Mouse (Mus musculus) adrenal gland, adult 18-20 months (tissue): ENCODE data around the gene Cntnap2. TPM values are rescaled to one million over a fixed set of nuclear protein-coding genes. Genes with fewer than 3 reads are reported as not detected.

Source experiments
- DNase-seq, 2 experiments: peaks; one replicate each; pipeline ENCODE4 v3.0.0; 2021 to 2022; ENCODE audit warnings: low spot score in 2 of 2
- total RNA-seq, 2 experiments: library from RNA; stranded (reverse); gene quantifications; 1 replicate in 1 of 2; 2 replicates in 1 of 2; pipeline ENCODE4 v1.2.3; 2021

The Cntnap2 gene
- total RNA-seq, 2 experiments from 2014 or later = 1.5 to 2.0 TPM

- peak; percentile 43 to 52 for DNase-seq
Observed at GRCm38 (mm10) chr6:45323505-45323904, 264.3 kb downstream of the Cntnap2 start.

- DNase-seq = no peak
Observed at GRCm38 (mm10) chr6:45327952-45328485, 268.9 kb downstream of the Cntnap2 start.

DNA sequence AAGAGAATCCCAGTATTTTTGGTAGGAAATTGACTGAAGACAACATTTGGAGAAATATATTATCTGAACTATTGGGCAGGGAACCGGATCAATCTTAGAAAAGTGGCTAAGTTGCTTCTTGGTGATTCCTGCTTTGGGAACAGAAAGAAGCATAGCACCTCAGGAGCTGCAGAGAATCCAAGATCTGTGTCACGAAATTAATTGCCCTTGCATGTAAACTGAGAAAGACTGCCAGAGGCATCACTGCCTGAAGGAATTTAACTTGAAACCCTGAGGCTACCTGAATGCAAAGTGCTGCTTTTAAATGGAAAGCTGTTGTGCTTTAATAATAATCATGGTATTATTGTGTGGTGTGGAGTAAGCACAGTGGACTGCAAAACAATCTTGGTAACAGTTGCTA is 286.2 kb downstream of the Cntnap2 start:
- no peak for DNase-seq

DNA sequence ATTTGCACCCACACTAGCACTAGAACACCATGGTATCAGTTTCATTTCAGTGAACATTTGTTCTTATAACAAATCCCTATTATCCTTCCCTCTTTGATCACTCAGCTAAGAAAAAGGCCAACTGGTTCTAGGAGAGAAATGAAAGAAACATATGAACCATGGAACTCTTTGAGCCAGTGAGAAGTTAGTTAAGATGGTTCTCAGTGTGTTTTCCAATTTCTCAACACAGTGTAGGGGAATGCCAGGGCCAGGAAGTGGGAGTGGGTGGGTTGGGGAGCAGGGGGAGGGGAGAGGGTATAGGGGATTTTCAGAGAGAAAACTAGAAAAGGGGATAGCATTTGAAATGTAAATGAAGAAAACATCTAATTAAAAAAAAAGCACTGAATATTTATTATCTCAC is 286.8 kb downstream of the Cntnap2 start:
- no peak for DNase-seq

DNA sequence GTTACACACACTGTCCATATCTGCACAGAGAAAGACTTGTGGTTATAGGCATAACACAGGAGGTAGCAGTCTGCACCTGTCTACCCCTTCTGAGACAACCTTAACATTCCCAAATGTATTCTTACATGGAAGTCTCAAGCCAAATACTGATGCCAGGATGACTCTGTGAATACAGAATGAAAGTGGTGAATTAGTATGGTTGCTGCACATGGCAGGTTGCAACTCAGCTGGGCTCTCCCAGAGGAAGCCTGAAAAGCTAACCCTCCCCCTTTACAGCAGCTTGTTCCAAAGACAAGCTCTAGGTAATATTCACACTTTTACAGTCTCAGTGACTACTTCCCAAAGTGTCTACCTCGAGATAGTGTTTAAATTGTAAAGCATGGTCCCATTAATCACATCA is 307.3 kb downstream of the Cntnap2 start:
- no peak for DNase-seq

DNA sequence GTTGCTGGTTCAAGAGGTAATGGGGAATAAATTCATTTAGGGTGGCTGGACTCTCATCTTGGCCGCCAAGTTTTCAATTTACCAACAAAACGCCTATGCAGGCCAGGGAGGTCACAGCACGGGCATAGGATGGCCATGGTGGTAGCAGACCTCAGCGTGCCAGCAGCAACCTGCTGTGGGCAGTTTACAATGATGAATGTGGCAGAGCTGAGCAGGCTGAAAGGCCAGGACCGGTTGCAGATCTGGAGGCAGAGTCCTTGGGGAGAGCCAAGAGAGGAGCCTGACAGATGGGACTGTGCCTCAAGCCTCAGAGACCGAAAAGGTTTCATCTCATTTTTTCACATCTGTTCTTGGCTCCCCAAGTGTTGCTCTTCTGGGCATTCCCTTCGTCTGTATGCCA is 322.0 kb downstream of the Cntnap2 start:
- no peak for DNase-seq

DNA sequence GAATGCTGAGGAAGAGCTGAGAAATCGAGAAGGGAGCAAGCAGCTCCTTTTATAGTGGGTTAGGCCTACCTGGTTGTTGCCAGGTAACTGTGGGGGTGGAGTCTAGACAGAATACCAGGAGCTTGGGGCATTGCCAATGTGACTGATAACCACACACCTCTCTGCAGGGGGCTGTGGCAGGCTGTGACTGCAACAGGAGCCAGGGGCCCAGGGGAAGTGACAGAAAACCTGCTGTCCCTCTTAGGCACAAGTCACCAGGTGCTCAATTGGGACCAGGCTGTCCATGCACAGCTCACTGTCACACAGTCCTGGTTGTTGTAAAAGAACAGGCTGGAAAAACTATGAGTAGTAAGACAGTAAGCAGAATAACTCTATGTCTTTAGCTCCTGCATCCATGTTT is 329.9 kb downstream of the Cntnap2 start:
- DNase-seq = no peak

DNA sequence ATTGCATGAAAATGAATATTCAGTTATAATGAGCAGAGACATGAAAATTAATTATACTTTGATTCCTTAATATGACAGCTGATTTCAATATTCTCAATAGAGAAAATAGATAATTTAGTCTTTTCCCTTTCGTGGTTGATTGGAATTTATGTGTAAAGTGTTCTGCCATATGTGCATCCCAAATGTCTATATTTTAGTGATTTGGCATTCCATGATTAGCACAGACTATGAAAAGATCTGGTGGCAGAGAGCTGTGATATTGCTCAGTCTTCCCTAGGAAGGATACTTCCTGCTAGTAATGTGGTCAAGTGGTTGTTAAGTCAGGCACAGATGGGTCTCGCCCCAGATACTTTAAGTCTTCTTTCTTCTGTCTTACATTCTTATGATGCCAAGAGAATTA is 354.5 kb downstream of the Cntnap2 start:
- DNase-seq = no peak

DNA sequence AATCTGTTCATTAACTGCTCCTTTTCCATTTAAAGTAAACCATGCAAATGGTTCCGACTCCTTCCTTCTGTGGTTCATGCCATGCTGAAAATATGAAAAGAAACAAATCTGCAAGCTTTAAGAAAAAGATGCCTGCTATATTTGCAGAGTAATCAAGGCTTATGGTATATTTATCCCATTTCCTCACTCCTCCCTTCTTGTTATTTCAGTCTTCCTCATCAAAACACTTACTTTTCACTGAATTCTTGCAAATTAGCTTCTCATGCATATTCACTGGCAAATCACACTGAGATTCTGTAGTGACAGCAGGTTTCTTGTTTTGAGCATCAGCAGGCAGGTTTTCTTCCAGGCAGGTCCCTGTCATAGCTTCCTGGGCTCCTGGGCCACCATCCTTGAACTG is 396.3 kb downstream of the Cntnap2 start:
- DNase-seq = no peak

- DNase-seq = no peak
Observed at GRCm38 (mm10) chr6:45518221-45518620, 459.1 kb downstream of the Cntnap2 start.

GRCm38 (mm10) chr6:45536999-45537398 is 477.8 kb downstream of the Cntnap2 start:
- DNase-seq = no peak

DNA sequence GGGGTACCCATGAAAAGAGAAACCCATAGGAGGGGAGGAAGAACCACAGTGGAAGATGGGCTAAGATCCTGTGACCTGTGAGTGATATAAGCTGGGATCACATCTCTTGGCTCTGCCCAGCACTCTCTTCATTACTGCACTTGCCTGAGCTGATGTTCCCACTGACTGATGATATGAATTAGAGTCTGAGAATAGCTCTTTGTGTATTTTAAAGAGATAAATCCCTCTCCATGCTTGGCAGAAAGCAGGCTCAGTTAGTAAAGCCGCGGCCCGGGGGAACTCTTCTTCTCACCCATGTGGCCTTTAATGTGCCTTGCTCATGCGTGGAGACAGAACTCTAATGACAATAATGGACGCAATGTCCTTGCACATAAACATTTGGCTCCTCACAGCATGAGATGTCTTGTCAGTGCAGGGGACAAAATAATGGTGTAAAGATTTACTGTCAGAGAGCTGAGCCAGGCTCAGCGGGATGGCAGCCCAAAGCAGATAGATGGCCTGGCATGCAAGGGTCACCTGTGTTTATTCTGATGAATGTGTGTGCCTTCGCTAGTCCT is 485.2 kb downstream of the Cntnap2 start:
- DNase-seq = no peak

- no peak for DNase-seq
Observed at GRCm38 (mm10) chr6:45559724-45560123, 500.6 kb downstream of the Cntnap2 start.

DNA sequence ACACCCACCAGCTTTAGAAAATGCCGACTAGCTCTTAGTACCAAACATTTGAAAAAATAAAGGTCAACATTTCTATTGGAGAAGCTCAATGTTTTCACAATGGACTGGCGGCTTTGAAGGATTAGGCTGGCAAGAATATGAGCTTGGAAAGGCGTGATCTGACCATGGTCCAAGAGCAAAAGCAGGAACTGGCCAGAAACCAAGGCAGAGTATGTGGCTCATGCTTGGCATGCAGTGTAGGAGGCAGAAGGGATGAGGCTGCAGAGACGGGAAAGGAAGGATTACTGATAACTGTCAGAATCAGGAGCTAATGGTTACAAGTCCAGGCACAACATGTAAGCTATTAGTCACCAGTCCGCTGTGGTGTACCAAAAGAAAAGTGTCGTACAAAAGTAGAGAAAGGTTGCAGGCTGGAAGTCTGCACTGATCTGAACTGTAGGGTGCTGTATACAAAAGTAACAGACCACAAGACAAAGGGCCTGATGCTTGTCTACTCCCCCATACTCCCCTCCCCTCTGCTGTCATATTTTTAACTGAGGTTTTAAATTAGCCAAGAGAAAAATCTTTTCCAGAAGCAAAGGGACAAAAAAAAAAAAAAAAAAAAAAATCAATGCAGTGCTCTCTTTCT is 525.4 kb downstream of the Cntnap2 start:
- no peak for DNase-seq

- DNase-seq = no peak
Observed at GRCm38 (mm10) chr6:45589084-45589483, 529.9 kb downstream of the Cntnap2 start.

DNA sequence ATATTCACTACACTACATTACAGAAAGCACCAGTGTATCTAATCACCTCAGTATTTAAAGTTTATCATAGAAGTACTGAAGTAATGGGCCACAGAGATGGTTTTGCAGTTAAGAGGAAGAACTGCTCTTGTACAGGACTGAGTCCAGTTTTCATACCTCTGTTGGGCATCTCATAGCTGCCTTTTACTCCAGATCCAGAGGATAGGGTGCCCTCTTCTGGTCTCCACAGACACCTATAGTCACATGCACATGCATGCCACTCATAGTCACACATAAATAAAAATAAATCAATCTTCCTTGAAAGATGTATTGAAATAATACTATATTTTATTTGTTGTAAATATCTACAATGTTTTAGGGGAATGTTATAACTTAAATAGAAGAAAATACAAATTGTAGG is 587.9 kb downstream of the Cntnap2 start:
- no peak for DNase-seq

- DNase-seq = no peak
Observed at GRCm38 (mm10) chr6:45648419-45648818, 589.3 kb downstream of the Cntnap2 start.

DNA sequence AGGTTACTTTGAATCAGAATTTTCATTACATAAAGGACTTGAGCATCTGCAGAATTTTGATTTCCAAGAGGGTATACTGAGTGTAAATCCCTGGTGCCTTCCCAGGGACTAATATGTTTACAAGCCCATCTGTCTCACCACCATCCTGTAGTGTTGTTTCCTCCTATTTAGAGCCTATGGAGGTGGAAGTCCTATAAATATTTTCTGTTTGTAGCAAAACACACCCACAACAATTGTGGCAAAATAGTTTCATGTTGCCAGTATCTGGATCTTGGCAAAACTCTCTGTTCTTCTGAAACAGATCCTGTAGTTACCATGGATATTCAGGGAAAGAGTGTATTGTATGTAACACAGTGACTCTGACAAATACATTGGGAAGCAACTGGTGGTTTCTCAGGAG is 641.1 kb downstream of the Cntnap2 start:
- no peak for DNase-seq

DNA sequence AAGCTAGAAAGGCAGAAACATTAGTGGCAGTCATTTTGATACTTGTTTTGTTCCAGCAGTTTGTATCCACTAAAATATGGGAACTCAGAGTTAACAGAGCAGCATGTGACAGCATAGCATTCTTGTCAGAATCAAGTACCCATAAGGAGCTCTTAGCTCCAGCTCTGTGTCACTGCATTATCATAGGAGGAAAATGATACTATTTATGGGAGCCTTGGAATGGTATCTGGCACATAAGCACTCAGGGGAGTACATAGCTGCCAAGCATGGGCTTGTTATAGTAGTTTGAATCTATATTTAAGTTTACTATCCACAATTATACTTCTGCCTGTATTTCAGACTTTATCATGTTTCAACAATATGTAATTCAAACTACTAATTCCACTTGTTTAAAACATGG is 732.5 kb downstream of the Cntnap2 start:
- no peak for DNase-seq

- DNase-seq = no peak
Observed at GRCm38 (mm10) chr6:45841626-45842341, 782.6 kb downstream of the Cntnap2 start.

- DNase-seq = no peak
Observed at GRCm38 (mm10) chr6:45843736-45844135, 784.6 kb downstream of the Cntnap2 start.

- DNase-seq = no peak
Observed at GRCm38 (mm10) chr6:45871409-45871992, 812.3 kb downstream of the Cntnap2 start.
